Mouse (Mus musculus): ENCODE data around the gene Cenpm.

Gene Cenpm

DNA sequence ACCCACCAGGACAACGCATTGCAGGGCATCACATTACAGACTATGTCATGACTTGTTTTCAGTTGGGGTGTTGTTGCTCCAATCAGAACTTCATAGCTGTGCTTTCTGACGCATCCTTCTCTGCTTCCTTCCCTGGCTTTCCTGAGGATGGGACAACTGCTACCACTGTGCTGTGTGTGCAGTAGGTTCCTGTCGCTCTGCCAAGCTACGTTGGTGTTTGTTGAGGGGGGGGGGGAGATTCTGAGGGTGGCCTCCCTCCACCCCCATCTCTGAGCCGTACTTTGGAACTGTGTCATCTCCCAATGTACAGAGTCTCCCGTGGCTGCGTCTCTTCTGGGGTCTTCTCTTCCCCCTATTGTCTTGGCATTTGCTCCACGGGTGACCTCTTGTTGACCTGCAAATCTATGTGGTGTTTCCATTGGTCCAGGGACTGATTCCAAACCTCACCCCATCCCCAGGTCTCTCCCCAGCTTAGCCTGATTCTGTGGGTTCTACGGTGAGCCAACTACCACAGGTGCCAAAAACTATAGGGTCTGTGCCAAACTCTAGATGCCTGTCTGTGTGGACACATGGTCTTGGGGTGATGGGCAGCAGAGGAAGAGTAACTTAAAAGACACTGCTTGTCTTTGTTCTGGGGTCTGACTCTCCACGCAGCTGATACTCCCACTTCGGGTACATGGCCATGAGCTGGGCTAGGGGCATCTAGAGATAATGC lies 29.1 kb downstream of the Cenpm start:
- DNase-seq (ENCODE audit: low spot score in 2 of 2): no peak

DNA sequence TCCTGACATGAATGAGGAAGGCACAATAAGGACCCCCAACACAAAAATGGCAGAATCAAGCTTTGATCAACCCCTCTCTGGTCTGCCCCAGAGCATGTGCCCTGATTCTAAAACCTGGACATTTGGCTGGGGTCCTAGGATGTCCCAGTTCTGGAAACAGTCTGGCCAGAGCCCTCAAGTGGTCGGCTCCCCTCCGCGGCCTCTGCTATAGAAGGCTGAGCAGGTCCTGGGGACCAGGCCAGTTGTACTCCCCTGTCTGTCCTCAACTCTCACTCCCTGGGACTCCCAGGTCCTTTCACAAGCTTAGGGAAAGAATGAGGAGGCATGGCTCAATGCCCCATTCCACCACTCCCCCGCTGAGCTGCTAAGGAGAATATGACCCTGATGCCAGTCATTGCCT lies 31.3 kb downstream of the Cenpm start:
- DNase-seq (ENCODE audit: low spot score in 2 of 2): no peak

DNA sequence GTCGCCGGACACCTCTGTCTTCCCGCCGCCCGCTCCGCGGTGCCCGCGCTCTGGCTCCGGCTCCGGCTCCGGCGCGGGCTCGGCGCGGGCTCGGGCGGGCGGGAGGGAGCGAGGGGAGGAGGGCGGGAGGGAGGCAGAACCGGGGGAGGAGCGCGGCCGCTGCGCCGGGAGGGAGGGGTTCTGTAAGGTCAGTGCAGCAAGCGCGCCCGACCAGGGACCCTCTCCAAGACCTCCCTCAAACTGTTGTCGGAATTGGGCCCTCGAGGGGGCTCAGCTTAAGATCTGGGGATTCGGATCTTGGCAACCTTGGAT lies 31.8 kb downstream of the Cenpm start, which contains the start of gene Shisa8:
TSS of gene Shisa8 (minus strand) at position 64 of the 312 bp plus-strand sequence.
- DNase-seq (ENCODE audit: low spot score in 2 of 2): no peak

DNA sequence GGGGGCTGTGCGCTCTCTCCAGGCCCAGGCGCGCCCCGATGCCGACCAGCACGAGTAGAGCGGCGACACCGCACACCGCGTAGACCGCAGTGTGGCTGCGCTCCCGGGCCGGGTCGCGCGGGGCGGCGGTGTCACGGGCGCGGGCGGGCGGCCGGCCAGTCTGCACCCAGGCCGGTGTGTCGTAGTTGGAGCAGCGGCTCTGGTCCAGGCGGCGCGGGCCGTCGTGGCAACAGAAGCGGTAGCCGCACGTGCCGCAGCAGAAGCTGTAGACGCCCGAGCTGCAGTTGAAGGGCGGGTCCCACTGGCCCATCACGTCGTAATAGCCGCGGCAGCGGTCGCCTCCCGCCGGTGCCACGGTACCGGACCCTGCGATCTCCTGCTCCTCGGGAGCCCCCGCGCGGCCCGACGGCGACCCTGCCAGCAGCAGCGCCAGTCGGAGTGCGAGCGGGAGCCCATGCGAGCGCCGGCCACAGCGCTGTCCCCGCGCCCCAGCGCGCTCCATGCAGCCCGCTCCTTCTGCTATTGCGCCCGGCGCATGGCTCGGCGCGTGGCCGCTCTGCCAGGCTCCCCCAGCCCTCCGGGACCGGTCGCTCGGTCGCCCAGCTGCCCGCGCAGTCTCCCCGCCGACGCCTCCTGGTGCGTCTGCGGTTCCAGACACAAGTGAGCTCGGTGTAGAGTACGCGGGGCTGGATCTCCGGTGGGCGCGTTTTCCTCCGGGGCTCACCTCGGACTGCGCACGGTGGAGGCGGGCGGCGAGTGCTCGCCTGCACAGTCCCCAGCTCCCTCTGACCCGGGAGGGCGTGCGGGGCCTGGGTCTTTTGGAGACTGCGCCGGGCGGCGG lies 32.4 kb downstream of the Cenpm start:
- no peak for DNase-seq (ENCODE audit: low spot score in 2 of 2)

DNA sequence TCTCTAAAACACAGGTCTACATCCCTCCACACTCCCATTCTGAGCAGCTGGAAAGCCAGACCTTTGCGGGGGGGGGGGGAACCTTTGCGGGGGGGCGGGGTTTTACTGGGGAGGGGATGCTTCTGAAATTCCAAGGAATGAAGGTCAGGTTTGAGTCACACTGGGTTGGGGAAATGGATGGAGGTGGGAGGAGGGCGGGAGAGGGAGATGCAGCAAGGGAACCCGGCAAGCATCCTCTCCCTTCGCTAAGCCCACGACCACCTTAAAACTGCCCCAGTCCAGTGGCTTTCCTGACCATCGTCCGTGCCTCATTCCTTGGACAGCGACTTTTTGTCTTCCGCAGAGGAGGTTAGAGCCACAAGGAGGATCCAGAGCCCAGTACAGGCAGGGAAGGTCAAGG lies 33.3 kb downstream of the Cenpm start:
- DNase-seq (ENCODE audit: low spot score in 2 of 2): no peak

DNA sequence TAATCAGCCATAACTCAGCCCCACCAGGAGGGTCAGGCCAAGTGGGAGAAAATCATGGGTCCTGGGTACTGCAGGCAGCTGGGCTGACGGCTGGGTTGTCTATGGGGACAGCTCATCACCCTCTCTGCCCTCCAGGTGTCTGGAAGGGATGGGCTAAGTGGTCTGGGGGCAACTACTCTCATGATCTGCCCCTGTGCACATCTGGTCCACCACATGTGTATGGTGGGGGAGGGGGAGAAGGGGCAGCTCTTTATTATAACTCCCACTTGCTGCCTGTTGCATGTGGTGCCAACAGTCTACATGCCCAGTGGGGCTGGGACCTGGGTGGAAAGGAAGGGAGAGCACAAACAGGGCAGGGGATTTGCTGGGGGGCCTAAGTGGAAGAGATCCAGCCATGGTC lies 33.7 kb downstream of the Cenpm start:
- DNase-seq (ENCODE audit: low spot score in 2 of 2): no peak

DNA sequence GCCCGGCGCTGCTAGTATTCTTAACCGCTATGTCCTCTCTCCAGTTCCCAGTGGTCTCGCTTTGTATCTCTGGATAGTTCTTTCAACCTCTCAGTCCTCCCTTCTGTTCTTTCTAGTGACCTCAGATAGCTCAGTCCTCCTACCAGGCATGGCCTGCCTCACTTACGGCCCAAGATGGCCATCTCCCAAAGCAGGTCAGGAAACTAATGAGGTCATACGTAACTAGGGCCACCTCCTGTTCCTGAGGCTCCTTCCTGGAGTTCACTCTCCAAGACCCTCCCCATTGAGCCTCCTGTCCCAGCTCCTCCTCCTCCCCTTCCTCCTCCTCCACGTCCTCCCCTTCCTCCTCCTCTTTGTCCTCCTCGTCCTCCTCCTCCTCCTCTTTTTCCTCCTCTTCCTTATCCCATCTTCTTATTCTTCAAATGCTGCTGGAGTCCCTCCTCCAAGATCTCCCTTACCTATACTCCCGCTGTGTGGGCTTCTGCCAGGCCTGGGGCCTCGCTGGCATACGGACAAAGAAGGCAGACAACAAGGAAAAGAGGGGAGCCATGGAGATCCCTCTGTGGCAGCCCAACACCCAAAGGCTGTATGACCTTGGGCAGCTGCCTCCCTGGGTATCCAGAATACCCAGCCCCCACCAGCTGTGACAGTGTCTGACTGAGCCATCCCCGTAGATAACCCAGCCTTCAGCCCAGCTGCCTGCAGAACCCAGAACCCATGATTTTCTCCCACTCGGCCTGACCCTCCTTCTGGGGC lies 35.1 kb downstream of the Cenpm start:
- no peak for DNase-seq (ENCODE audit: low spot score in 2 of 2)

DNA sequence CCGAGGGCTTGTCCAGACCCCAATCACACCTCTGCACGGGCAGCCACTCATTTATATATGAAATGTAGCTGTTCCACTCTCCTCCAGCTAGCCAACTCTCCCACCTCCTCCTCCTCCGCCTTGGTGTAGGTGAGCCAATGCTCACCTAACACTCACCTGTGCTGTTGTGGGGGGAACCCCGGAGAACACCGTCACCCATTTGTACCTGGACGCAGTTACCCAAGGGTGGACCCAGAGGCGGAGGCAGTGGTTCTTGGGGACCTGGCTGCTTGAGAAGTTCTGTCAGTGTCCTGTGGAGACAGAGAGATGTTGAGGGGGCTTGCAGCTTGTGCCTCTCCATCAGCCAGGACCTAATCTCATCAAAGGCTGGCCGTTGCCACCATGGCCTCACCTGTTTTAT lies 36.2 kb downstream of the Cenpm start:
- DNase-seq (ENCODE audit: low spot score in 2 of 2): no peak

DNA sequence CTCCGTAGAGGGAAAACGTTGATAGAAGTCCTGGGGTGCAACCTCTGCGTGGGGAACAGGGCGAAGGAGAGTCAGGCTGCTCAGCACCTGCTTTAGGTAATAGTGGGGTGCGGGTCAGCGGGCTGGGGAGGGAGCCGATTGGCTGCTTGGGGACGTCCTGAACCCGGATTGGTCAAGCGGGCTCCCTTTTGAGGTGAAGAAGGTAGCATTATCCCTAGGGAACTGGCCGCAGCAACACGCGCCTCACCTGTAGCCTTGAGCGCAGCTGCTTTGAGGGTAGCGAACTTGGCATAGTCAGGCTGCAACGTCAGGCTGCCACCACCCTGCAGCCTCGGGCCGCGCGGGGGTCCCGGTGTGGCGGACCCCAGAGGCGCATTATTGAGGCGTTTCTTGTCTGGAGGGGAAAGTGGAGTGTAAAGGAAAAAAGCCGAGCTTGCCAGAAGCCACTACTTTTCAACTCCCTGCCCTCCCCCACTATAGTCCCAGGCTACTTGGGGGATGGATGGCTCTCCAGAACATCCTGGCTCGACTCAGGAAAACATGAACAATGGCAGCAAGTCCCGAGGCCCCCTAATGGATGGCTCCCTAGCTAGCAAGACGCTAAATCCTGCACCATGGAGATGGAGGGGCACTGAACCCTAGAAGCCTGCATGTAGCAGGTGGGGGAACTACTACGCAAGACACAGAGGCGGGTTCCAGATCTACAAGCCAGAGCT lies 36.9 kb downstream of the Cenpm start:
- no peak for DNase-seq (ENCODE audit: low spot score in 2 of 2)

DNA sequence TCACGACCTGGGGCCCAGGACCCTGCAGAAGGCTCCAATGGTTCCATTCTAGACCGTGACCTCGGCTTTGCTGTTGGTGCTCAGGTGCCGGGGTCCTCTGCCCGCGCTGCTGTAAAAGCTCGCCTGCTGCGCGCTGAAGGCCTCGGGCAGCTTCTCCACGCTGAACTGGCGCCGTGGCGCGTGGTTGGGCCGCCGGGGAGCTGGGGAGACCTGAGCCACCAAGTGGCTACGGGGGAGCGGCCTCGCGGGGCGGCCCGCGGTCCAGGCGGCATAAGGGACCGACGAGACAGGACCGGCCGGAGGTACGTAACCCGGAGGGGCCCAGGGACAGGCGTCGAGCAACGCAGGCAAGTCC lies 37.5 kb downstream of the Cenpm start:
- no peak for DNase-seq (ENCODE audit: low spot score in 2 of 2)

DNA sequence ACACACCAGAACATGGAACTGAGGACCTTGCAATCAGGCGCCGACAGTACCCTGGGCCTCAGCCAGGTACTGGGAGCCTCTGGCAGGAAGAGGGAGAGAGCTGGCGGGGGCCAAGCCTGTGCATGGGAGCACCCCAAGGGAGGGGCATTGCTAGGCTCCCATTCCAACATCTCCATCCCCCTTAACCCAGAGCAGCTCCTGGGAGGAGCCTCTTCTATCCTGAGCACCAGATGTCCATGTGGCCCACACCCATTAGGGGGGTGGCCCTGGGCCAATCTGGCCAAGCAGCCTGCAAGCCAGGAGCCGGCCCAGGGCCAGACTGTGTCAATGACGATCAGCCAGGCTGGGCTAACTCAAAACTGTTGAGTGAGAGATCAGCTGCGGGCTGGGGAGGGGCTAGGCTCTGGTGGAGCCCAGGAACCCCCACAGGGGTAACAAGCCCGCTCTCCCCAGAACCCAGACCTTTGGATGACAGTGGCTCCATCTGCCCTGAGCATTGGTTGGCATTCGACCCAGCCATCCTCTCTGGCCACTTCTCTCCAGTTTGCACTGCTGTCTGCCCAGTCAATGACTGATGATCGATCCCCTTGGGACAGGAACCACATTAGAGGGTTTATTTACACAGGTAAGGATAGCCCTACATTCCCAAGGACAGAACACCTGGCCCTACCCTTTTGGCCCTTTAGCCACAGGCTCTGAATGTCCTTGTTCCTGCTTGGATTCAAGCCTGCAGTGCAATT lies 38.0 kb downstream of the Cenpm start:
- DNase-seq (ENCODE audit: low spot score in 2 of 2): peak in 1 of 2 experiments; percentile 36

DNA sequence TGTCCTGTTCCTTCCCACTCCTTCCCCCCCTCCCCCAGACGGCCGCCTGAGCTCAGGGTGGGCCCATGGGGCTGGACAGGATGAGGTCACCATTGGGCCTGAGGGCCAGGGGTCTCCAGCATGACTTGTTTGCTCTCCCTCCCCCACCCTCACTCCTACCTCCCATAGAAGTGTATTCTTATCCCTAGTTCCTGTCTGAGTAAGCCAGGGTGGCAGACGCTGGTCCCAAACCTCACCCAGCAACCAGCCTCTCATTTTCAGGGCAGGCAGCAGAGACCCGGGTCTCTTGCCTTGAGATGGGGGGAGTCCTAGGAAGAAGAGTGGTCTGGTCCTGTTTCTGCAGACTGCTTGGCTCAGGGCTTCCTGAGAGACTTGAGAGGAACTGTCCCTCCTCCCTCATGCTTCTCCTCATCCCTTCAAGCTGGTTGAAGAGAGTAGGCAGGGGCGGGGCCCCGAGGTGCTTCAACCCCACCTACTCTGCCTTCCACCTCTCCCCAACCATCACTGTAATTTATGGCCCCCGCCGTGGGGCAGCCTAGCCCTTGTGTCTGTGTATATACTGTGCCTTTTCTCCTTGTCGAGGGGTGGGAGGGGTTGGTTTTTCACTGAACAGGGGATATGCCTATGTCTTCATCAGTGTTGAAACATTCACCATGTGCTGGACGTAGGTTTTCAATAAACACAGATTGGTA lies 39.7 kb downstream of the Cenpm start:
- DNase-seq (ENCODE audit: low spot score in 2 of 2): no peak

DNA sequence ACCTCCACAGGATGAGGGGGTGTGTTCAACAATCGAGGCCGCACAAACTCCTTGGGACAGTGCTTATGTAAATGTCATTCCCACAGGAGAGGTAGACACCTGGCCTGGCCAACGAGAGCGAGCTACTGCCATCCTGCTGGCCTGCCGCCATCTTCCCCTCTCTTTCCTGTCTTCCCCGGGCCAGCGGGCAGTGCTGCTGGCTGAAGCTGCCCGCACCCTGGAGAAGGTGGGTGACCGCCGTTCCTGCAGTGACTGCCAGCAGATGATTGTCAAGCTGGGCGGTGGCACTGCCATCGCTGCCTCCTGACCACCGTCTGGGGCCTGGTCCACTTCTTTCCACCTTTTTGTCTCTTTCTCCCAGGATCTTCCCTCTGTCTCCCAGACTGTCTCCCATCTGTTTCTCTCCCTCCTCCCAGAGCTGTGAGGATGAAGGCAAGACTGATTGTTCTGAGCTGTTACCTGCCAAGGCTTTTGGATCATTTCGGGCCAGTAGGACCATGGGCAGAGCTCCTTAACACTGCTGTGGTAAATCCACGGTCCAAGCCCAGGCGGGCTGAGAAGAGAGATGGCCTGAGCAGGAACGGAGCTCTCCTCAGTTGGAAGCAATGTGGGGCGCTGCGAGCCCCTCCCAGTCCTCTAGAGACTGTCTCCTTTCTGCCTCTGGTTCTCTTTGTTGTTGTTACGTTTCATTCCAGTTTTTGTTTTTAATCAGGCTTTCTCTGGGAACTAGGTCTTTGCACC lies 40.8 kb downstream of the Cenpm start:
- no peak for DNase-seq (ENCODE audit: low spot score in 2 of 2)

DNA sequence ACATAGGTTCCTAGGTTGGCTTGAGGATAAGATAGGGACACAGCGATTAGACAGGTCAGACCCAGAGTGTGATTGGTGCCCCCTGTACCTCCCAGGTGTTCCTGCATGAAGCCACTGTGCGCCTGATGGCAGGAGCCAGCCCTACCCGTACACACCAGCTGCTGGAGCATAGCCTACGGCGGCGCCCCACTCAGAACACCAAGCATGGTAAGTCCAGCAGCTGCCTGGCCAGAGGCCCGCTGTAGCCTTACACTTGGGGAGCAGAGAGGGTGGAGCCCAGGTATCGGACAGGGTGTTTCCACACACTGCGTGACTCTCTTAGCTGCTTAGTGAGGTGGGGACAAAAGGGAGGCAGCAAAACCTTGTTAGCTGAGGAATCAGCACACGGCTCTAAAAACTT lies 41.5 kb downstream of the Cenpm start:
- no peak for DNase-seq (ENCODE audit: low spot score in 2 of 2)

DNA sequence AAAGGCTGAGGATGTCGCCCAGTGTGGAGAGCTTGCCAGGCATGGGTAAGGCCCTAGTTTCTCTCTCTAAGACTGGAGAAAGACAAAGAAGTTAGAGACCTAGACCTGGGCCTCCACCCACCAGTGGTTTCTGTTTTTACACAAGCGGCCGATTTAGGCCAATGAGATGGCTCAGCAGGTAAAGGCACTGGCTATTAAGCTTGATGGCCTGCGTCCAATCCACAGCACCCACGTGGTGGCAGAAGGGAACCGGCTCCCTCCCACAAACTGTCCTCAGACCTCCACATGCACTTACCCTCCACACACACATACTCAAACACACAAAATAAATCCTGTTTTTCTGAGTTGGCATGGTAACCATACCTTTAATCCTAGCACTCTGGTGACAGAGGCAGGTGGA lies 42.5 kb downstream of the Cenpm start:
- DNase-seq (ENCODE audit: low spot score in 2 of 2): no peak

DNA sequence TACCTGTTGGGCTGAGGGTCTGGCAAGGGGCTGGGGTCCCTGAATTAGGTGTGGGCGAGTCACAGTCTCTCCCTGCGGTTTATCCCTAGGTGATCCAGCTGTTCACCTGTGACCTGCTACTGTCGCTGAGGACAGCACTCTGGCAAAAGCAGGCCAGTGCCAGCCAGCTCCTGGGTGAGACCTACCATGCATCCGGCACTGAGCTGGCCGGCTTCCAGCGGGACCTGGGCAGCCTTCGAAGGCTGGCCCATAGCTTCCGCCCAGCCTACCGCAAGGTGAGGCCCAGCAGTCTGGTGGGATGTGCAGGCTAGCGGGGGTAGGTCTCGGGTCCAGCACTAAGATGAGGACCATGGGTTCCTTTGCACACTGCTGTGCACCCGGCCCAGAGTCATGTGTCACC lies 45.0 kb downstream of the Cenpm start:
- DNase-seq (ENCODE audit: low spot score in 2 of 2): no peak

DNA sequence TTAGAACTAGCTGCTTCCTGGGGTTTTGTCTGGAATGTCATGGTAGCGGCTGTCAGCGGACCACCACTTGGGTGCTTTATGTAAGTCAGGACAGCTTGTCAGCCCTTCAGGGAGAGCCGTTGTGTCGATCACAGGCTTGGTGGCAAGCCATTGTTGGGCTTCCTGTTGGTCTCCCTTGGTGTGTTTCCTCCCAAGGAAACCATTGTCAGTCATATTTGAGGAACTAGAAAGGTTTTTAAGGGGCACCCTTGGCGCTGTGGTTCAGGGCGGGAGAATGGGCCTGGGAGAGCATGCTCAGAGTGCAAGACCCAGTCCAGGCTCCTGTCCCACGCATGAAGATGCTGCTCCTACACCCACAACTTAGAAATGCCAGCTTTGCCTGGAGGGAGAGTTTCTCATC lies 46.2 kb downstream of the Cenpm start:
- no peak for DNase-seq (ENCODE audit: low spot score in 2 of 2)

DNA sequence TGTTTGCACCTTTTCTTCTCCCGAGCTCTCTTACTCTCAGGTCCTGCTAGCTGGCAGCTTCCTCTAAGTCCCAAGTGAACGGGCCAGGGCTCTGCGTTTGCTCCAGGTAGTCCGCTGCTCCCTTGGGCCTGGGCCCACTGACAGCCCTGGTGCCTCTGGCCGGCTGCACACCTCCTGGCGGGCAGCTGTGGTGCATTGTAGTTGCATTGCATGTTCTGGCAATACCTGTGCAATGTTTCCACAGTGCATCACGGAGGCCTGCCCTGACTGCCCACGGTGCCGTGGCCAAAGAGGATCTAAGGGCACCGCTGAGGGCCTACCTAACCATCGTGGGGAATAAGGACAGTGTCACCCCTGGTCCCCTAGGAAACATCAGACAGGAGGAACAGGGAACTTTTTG lies 46.6 kb downstream of the Cenpm start:
- DNase-seq (ENCODE audit: low spot score in 2 of 2): no peak

DNA sequence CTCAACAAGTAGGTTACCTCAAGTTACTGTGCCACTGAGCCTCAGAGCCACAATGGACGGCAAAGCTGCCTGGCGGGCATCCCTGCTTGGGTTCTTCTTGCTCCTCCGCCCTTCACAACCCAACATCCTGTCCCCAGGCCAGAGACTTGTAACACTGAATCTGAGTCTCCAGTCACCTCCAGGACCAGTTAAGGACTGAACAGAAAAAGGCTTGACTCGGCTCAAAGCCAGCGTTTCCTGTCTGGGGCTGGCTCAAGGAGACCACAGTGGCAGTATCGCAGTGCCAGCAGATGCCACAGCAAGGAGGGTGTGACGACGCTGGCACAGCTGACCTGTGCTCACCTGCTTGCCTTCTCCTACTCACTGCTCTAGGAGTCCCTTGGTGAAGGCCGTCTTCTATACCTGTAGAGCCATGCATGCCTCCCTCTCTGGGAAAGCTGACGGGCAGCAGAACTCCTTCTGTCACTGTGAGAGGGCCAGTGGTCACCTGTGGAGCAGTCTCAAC lies 47.2 kb downstream of the Cenpm start:
- no peak for DNase-seq (ENCODE audit: low spot score in 2 of 2)

DNA sequence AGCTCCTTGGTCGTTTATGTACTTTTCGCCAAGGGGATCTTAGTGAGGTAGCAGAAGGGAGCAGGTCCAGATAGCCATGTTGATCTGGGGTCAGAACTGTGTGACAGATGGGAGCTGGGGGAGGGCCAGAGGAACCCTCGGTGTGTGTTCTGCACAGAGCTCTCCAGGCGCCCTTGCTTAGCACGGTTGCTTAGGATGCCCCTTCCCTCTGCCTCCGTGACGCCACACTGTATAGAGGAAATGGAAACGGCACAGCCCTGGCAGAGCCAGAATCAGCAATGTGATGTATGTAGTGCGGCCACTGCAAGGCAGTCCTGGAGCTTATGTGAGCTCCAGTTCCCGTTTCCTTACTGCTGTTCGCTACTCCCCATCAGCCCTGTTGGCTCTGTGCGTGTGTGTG lies 48.2 kb downstream of the Cenpm start:
- no peak for DNase-seq (ENCODE audit: low spot score in 2 of 2)

All from right cerebral cortex, adult 2 months (tissue).